Mouse (Mus musculus): Measurements from ENCODE around the gene Phldb3.

GRCm38 (mm10) chr7:24561450-24561849 is 49.1 kb upstream of the Phldb3 start:
- no peak for TF ChIP-seq CTCF (IDR thresholded peaks at IDR 0.05; ENCODE audit: extremely low read depth, insufficient read depth, insufficient read length, insufficient replicate concordance)
- no peak for TF ChIP-seq POLR2A (IDR thresholded peaks at IDR 0.05; ENCODE audit: low read depth, low read length)
